Mouse (Mus musculus): ENCODE data around the gene Otud4. TPM values are rescaled to one million over a fixed set of nuclear protein-coding genes. Genes with fewer than 3 reads are reported as not detected.

Otud4 gene
- polyA plus RNA-seq, 1 experiment: 51.1 TPM

DNA sequence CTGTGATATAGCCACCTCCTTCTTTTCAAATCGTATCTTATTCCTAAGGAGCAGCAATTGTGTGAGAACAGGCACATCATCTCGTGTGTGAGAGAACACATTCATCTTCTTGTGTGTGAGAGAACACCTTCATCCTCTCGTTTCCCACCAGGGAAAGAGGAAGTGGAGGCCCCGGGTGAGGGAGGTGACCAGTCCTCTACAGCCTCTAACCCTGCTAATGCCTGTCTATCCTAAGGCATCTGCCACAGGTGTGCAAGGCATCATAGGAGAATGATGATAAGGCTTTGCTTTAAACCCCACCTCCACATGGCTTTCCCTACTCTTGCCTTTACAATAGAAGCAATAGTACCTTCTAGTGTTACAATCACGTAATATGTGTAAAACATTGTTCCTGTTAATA is 20.5 kb upstream of the Otud4 start:
- H3K4me3 ChIP-seq (ENCODE audit: insufficient read depth, low read length): no peak overlapping the region
- peaks cover 4% of the 10 kb centered on the region; the same call in 1 of the 2 replicates for H3K4me1 ChIP-seq (ENCODE audit: control insufficient read depth, insufficient read depth, low read length)
- TF ChIP-seq CTCF (IDR thresholded peaks at IDR 0.05; ENCODE audit: borderline replicate concordance, insufficient read depth, low read length) (no peak), POLR2A (IDR thresholded peaks at IDR 0.05; ENCODE audit: low read depth, low read length) (no peak)
- no peak overlapping the region for H3K27ac ChIP-seq (ENCODE audit: insufficient read depth, low read length)

GRCm38 (mm10) chr8:79619353-79619752 is 20.1 kb upstream of the Otud4 start:
- Histone ChIP-seq H3K27ac (ENCODE audit: insufficient read depth, low read length) (no peak overlapping the region), H3K4me1 (ENCODE audit: control insufficient read depth, insufficient read depth, low read length) (peaks cover 4% of the 10 kb centered on the region; the same call in 1 of the 2 replicates), H3K4me3 (ENCODE audit: insufficient read depth, low read length) (no peak overlapping the region)
- TF ChIP-seq CTCF (IDR thresholded peaks at IDR 0.05; ENCODE audit: borderline replicate concordance, insufficient read depth, low read length) (no peak), POLR2A (IDR thresholded peaks at IDR 0.05; ENCODE audit: low read depth, low read length) (no peak)

DNA sequence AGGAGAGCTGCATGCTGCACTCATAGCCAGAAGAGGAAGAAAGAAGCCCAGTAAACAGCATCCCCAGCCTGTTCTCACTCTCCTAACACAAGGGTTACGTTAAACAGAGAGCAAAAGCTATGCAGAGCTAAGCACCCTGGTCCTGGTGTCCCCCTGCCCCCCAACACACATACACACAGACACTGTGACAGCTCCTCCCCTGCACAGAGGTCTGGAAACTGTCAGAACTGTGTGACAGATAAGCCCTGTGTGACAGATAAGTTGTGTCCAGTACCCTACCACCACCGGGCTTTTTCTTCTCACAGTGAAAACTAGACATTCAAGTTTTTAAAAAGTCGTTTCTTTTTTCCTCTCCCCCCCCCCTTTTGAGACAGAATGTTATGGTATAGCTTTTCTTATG is 19.4 kb upstream of the Otud4 start:
- Histone ChIP-seq H3K4me3 (ENCODE audit: insufficient read depth, low read length) (no peak overlapping the region), H3K27ac (ENCODE audit: insufficient read depth, low read length) (no peak overlapping the region), H3K4me1 (ENCODE audit: control insufficient read depth, insufficient read depth, low read length) (peaks cover 4% of the 10 kb centered on the region; the same call in 1 of the 2 replicates)
- no peak for TF ChIP-seq CTCF (IDR thresholded peaks at IDR 0.05; ENCODE audit: borderline replicate concordance, insufficient read depth, low read length)
- no peak for TF ChIP-seq POLR2A (IDR thresholded peaks at IDR 0.05; ENCODE audit: low read depth, low read length)

GRCm38 (mm10) chr8:79620489-79621276 is 18.7 kb upstream of the Otud4 start:
- H3K4me1 ChIP-seq (ENCODE audit: control insufficient read depth, insufficient read depth, low read length): peaks cover 4% of the 10 kb centered on the region; the same call in 1 of the 2 replicates
- TF ChIP-seq POLR2A (IDR thresholded peaks at IDR 0.05; ENCODE audit: low read depth, low read length) (no peak), CTCF (IDR thresholded peaks at IDR 0.05; ENCODE audit: borderline replicate concordance, insufficient read depth, low read length) (no peak)
- H3K27ac ChIP-seq (ENCODE audit: insufficient read depth, low read length): no peak overlapping the region
- H3K4me3 ChIP-seq (ENCODE audit: insufficient read depth, low read length): no peak overlapping the region

DNA sequence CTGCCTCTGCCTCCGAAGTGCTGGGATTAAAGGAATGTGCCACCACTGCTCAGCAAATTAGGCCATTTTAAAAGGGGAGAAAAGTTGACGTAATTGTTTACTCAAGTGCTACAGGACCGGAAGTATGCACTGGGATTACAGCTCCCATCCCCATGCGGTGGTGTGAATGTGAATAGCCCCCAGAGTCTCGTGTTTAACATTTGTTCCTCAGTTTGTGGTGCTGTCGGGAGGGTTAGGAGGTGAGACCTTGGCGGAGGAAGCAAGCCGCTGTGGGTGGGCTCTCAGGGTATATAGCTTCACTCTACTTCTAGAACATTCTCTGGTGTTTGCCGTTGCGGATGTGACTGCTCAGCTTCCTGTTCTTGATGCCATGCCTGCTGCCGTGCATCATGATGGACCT is 17.1 kb upstream of the Otud4 start:
- Histone ChIP-seq H3K27ac (ENCODE audit: insufficient read depth, low read length) (no peak overlapping the region), H3K4me1 (ENCODE audit: control insufficient read depth, insufficient read depth, low read length) (peaks cover 4% of the 10 kb centered on the region; the same call in 1 of the 2 replicates), H3K4me3 (ENCODE audit: insufficient read depth, low read length) (no peak overlapping the region)
- TF ChIP-seq CTCF (IDR thresholded peaks at IDR 0.05; ENCODE audit: borderline replicate concordance, insufficient read depth, low read length): no peak
- TF ChIP-seq POLR2A (IDR thresholded peaks at IDR 0.05; ENCODE audit: low read depth, low read length): no peak

- H3K4me1 ChIP-seq (ENCODE audit: control insufficient read depth, insufficient read depth, low read length): peaks cover 4% of the 10 kb centered on the region; the same call in 1 of the 2 replicates
- H3K4me3 ChIP-seq (ENCODE audit: insufficient read depth, low read length): no peak overlapping the region
- no peak for TF ChIP-seq POLR2A (IDR thresholded peaks at IDR 0.05; ENCODE audit: low read depth, low read length)
- no peak for TF ChIP-seq CTCF (IDR thresholded peaks at IDR 0.05; ENCODE audit: borderline replicate concordance, insufficient read depth, low read length)
- no peak overlapping the region for H3K27ac ChIP-seq (ENCODE audit: insufficient read depth, low read length)
Measured at GRCm38 (mm10) chr8:79623351-79623750, 16.1 kb upstream of the Otud4 start.

DNA sequence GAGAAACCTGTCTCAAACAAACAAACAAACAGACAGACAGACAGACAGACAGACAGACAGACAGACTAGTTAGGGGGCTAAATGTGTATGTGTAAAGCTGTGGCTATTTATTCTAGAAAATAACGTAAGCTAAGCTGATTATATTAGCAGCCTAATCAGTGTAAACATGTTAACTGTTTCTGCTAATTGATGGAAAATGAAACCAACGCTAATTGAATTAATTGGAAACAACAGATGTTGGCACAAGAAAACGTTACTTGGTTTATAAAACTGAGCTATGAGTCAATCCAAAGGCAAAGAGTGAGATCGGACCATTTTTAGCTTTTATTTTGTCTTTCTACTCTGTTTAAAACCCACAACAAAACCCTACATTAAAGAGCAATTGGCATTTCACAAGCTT is 15.0 kb upstream of the Otud4 start:
- TF ChIP-seq POLR2A (IDR thresholded peaks at IDR 0.05; ENCODE audit: low read depth, low read length) (no peak), CTCF (IDR thresholded peaks at IDR 0.05; ENCODE audit: borderline replicate concordance, insufficient read depth, low read length) (no peak)
- peaks cover 4% of the 10 kb centered on the region; the same call in 1 of the 2 replicates for H3K4me1 ChIP-seq (ENCODE audit: control insufficient read depth, insufficient read depth, low read length)
- no peak overlapping the region for H3K27ac ChIP-seq (ENCODE audit: insufficient read depth, low read length)
- no peak overlapping the region for H3K4me3 ChIP-seq (ENCODE audit: insufficient read depth, low read length)

GRCm38 (mm10) chr8:79626213-79626612 is 13.2 kb upstream of the Otud4 start:
- no peaks in the 10 kb centered on the region for H3K4me1 ChIP-seq (ENCODE audit: control insufficient read depth, insufficient read depth, low read length)
- TF ChIP-seq CTCF (IDR thresholded peaks at IDR 0.05; ENCODE audit: borderline replicate concordance, insufficient read depth, low read length) (no peak), POLR2A (IDR thresholded peaks at IDR 0.05; ENCODE audit: low read depth, low read length) (no peak)
- H3K27ac ChIP-seq (ENCODE audit: insufficient read depth, low read length): no peak overlapping the region
- no peak overlapping the region for H3K4me3 ChIP-seq (ENCODE audit: insufficient read depth, low read length)

DNA sequence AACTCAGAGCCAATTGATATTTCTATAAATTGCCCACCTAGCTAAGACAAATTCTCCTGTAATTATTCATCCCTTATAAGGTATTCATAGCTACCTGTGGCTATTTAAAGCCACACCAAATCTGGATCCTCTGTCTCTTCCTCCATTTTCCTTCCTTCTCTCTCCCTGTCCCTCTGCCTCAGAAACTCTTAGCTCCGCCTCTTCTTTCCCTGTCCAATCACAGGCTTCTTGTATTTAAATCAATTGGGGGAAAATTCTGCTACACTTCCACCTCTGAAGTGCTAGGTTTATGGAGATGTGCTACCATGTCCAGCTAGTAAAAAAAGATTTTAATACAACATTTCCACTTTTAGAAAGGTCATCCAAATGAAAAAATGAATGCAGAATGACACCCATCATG is 3.9 kb upstream of the Otud4 start:
- no peak overlapping the region for H3K27ac ChIP-seq (ENCODE audit: insufficient read depth, low read length)
- TF ChIP-seq CTCF (IDR thresholded peaks at IDR 0.05; ENCODE audit: borderline replicate concordance, insufficient read depth, low read length): no peak
- no peak for TF ChIP-seq POLR2A (IDR thresholded peaks at IDR 0.05; ENCODE audit: low read depth, low read length)

GRCm38 (mm10) chr8:79636151-79636550 is 3.3 kb upstream of the Otud4 start:
- TF ChIP-seq POLR2A (IDR thresholded peaks at IDR 0.05; ENCODE audit: low read depth, low read length): no peak
- no peak for TF ChIP-seq CTCF (IDR thresholded peaks at IDR 0.05; ENCODE audit: borderline replicate concordance, insufficient read depth, low read length)
- Histone ChIP-seq H3K27ac (ENCODE audit: insufficient read depth, low read length) (no peak overlapping the region), H3K4me1 (ENCODE audit: control insufficient read depth, insufficient read depth, low read length) (peaks cover 2% of the 10 kb centered on the region; the same call in 1 of the 2 replicates), H3K4me3 (ENCODE audit: insufficient read depth, low read length) (no peak overlapping the region)

More for the DNA sequence above, 3.9 kb upstream of the Otud4 start:
- Histone ChIP-seq H3K4me1 (ENCODE audit: control insufficient read depth, insufficient read depth, low read length) (peaks cover 2% of the 10 kb centered on the region; the same call in 1 of the 2 replicates), H3K4me3 (ENCODE audit: insufficient read depth, low read length) (no peak overlapping the region)

Data from embryonic fibroblast, embryonic 13.5 days (primary cell).